Mouse (Mus musculus) B cell, adult 2 months (primary cell): ENCODE measurements around the gene Zfp39.
"Not testable (repeated sequence)": the region's sequence is repeated elsewhere in the genome, so short reads cannot be mapped to it uniquely, and the experiment has no call there.

ENCODE experiments used
- DNase-seq, 2 experiments: peaks; one replicate each; pipeline ENCODE4 v3.0.0; 2022

The Zfp39 gene

GRCm38 (mm10) chr11:58918759-58919158 is 14.7 kb upstream of the Zfp39 start:
- DNase-seq = no peak

GRCm38 (mm10) chr11:58917745-58918366 is 13.8 kb upstream of the Zfp39 start, which contains the start of gene Btnl10:
TSS of gene Btnl10 (plus strand) at chr11:58917908.
- DNase-seq = no peak

- DNase-seq = peak; percentile 86 to 87
These were observed 13.1 kb upstream of the Zfp39 start for GRCm38 (mm10) chr11:58916879-58917744.

GRCm38 (mm10) chr11:58914461-58915028 is 10.5 kb upstream of the Zfp39 start:
- peak; percentile 43 to 51 for DNase-seq

- no peak for DNase-seq
These were observed 9.8 kb upstream of the Zfp39 start for GRCm38 (mm10) chr11:58913776-58914175.

- peak; percentile 29 to 36 for DNase-seq
These were observed 813 bp upstream of the Zfp39 start for GRCm38 (mm10) chr11:58904838-58905237.

- no peak for DNase-seq
These were observed 339 bp upstream of the Zfp39 start for GRCm38 (mm10) chr11:58904410-58904718.

- DNase-seq = no peak
These were observed 2.9 kb downstream of the Zfp39 start for GRCm38 (mm10) chr11:58901080-58901479.

- no peak for DNase-seq
These were observed 6.5 kb downstream of the Zfp39 start for GRCm38 (mm10) chr11:58897485-58897884.

GRCm38 (mm10) chr11:58894456-58894855 is 9.6 kb downstream of the Zfp39 start:
- no peak for DNase-seq

- no peak for DNase-seq
These were observed 13.5 kb downstream of the Zfp39 start for GRCm38 (mm10) chr11:58890511-58890910.

GRCm38 (mm10) chr11:58883756-58884155 is 20.3 kb downstream of the Zfp39 start:
- DNase-seq = no peak

- DNase-seq = no peak
These were observed 33.1 kb downstream of the Zfp39 start for GRCm38 (mm10) chr11:58870961-58871360.

GRCm38 (mm10) chr11:58867954-58868330 is 36.1 kb downstream of the Zfp39 start:
- no peak for DNase-seq

- DNase-seq = peak; percentile 85 to 86
These were observed 36.7 kb downstream of the Zfp39 start, which contains the start of gene 2810021J22Rik for GRCm38 (mm10) chr11:58867039-58867953. TSS of gene 2810021J22Rik (plus strand) at chr11:58867216.

- no peak for DNase-seq
These were observed 43.3 kb downstream of the Zfp39 start for GRCm38 (mm10) chr11:58860744-58861143.

- DNase-seq = no peak
These were observed 54.3 kb downstream of the Zfp39 start for GRCm38 (mm10) chr11:58849731-58850130.

- no peak for DNase-seq
These were observed 56.4 kb downstream of the Zfp39 start for GRCm38 (mm10) chr11:58847636-58848035.

GRCm38 (mm10) chr11:58846919-58847461 is 57.0 kb downstream of the Zfp39 start, which contains the start of gene Gm12258:
TSS of gene Gm12258 (plus strand) at chr11:58847158.
- peak; percentile 81 to 83 for DNase-seq

- not testable (repeated sequence) for DNase-seq
These were observed 65.1 kb downstream of the Zfp39 start, which contains the start of gene Olfr311 for GRCm38 (mm10) chr11:58838951-58839350. TSS of gene Olfr311 (plus strand) at chr11:58839251.
